Mouse (Mus musculus) Patski (cell line): ENCODE data around the gene Prlhr. TPM values are rescaled to one million over a fixed set of nuclear protein-coding genes. Genes with fewer than 3 reads are reported as not detected.

Source experiments
- ATAC-seq: fragments of 100-300 bp; one replicate; pipeline ENCODE4 v1.8.0; 2021
- CTCF ChIA-PET: fragments of 350-600 bp; sonication (Branson Sonifier 250); formaldehyde crosslinking; loops from one replicate; lab custom pipeline; 2022; ENCODE audit warnings: inconsistent platforms; lab: Charles Lee
- POLR2A ChIA-PET: fragments of 350-600 bp; sonication (Branson Sonifier 250); formaldehyde crosslinking; loops from one replicate; lab custom pipeline; 2022; ENCODE audit warnings: antibody characterized with exemption, inconsistent platforms; lab: Charles Lee
- DNase-seq: peaks from one replicate; pipeline ENCODE4 v3.0.0-alpha.2; 2011; ENCODE audit warnings: low read depth, low spot score
- H3K27me3 ChIP-seq: fragments of 371-371 bp; one replicate; pipeline ENCODE4 v1.5.1; 2021
- CTCF ChIP-seq: fragments of 100-300 bp; IDR thresholded peaks from one replicate; pipeline ENCODE4 v1.5.1; 2021
- in situ Hi-C: fragments of 300-500 bp; cut with MboI; formaldehyde crosslinking; loops from 3 replicates; pipeline ENCODE4 v1.11.1; 2018; ENCODE audit warnings: low pct_unique_long_range_greater_than_20kb, mixed read lengths
- polyA plus RNA-seq: library from polyadenylated mRNA; unstranded; gene quantifications from one replicate; pipeline ENCODE4 v1.2.3, GENCODE M21; 2021

Gene Prlhr
- polyA plus RNA-seq: not detected

- ChIA-PET POLR2A (no interaction called here), CTCF (no interaction called here)
- H3K27me3 ChIP-seq: peaks cover 16% of the 10 kb centered on the region
- no peak for DNase-seq
- ATAC-seq: no peak
- no peak for TF ChIP-seq CTCF
- in situ Hi-C loops: loop anchor here (10.0 kb wide), 1 partner anchor 146 kb away; no protein-coding TSS in a partner anchor
Measured at GRCm38 (mm10) chr19:60468254-60468762, at the start of gene Prlhr. Gene Prlhr, minus strand, starts transcription at chr19:60468304.

GRCm38 (mm10) chr19:60515064-60515463 lies 47.0 kb upstream of the Prlhr start:
- ATAC-seq (peak; percentile 52), DNase-seq (peak; percentile 54)
- in situ Hi-C loops: no loop called here
- POLR2A ChIA-PET: interaction anchor here (0.8 kb wide), 1 partner anchor 27 kb away, joined by 3 read pairs; no protein-coding TSS in a partner anchor
- CTCF ChIA-PET: interaction anchor here (1.3 kb wide), 1 partner anchor 19 kb away, joined by 5 read pairs; no protein-coding TSS in a partner anchor
- H3K27me3 ChIP-seq: no peaks in the 10 kb centered on the region
- no peak for TF ChIP-seq CTCF

GRCm38 (mm10) chr19:60513431-60513830 lies 45.3 kb upstream of the Prlhr start:
- DNase-seq (no peak), ATAC-seq (no peak)
- ChIA-PET POLR2A (no interaction called here), CTCF (interaction anchor here (1.1 to 1.3 kb wide), 2 partner anchors 17 to 23 kb away, joined by 3 to 5 read pairs; no protein-coding TSS in a partner anchor)
- TF ChIP-seq CTCF: peak; percentile 39
- in situ Hi-C loops: no loop called here
- no peaks in the 10 kb centered on the region for H3K27me3 ChIP-seq

GRCm38 (mm10) chr19:60500209-60500608 lies 32.1 kb upstream of the Prlhr start:
- in situ Hi-C loops: no loop called here
- DNase-seq: no peak

GRCm38 (mm10) chr19:60497171-60497570 lies 29.1 kb upstream of the Prlhr start:
- POLR2A ChIA-PET: interaction anchor here (1.2 kb wide), 1 partner anchor 9 kb away, joined by 3 read pairs; no protein-coding TSS in a partner anchor
- in situ Hi-C loops: no loop called here
- no peak for TF ChIP-seq CTCF
- CTCF ChIA-PET: interaction anchor here (1.5 kb wide), 1 partner anchor 59 kb away, joined by 4 read pairs; no protein-coding TSS in a partner anchor
- DNase-seq (no peak), ATAC-seq (no peak)
- H3K27me3 ChIP-seq: no peaks in the 10 kb centered on the region

More at GRCm38 (mm10) chr19:60500209-60500608, 32.1 kb upstream of the Prlhr start:
- TF ChIP-seq CTCF: no peak
- no peak for ATAC-seq
- ChIA-PET POLR2A (no interaction called here), CTCF (no interaction called here)
- H3K27me3 ChIP-seq: no peaks in the 10 kb centered on the region

- ATAC-seq (no peak), DNase-seq (peak; percentile 4)
- no peaks in the 10 kb centered on the region for H3K27me3 ChIP-seq
- CTCF ChIA-PET: interaction anchor here (1.2 to 1.7 kb wide), 4 partner anchors 12 to 57 kb away, joined by 3 to 5 read pairs (median 4); no protein-coding TSS in a partner anchor
- in situ Hi-C loops: no loop called here
- POLR2A ChIA-PET: no interaction called here
- no peak for TF ChIP-seq CTCF
Measured at GRCm38 (mm10) chr19:60495772-60496171, 27.7 kb upstream of the Prlhr start.

- ATAC-seq: no peak
- ChIA-PET POLR2A (interaction anchor here (0.6 kb wide), 1 partner anchor 201 kb away, joined by 3 read pairs; no protein-coding TSS in a partner anchor), CTCF (interaction anchor here (1.1 kb wide), 1 partner anchor 23 kb away, joined by 3 read pairs; no protein-coding TSS in a partner anchor)
- no peak for TF ChIP-seq CTCF
- H3K27me3 ChIP-seq: no peaks in the 10 kb centered on the region
- in situ Hi-C loops: no loop called here
- DNase-seq: no peak
Measured at GRCm38 (mm10) chr19:60489566-60489965, 21.5 kb upstream of the Prlhr start.

GRCm38 (mm10) chr19:60485261-60485660 lies 17.2 kb upstream of the Prlhr start:
- ATAC-seq (no peak), DNase-seq (no peak)
- CTCF ChIA-PET: interaction anchor here (0.9 kb wide), 1 partner anchor 57 kb away, joined by 3 read pairs; no protein-coding TSS in a partner anchor
- in situ Hi-C loops: no loop called here
- POLR2A ChIA-PET: no interaction called here
- no peak for TF ChIP-seq CTCF
- H3K27me3 ChIP-seq: peaks cover 7% of the 10 kb centered on the region

GRCm38 (mm10) chr19:60478859-60479258 lies 10.8 kb upstream of the Prlhr start:
- POLR2A ChIA-PET: interaction anchor here (0.6 kb wide), 1 partner anchor 72 kb away, joined by 3 read pairs; no protein-coding TSS in a partner anchor
- ATAC-seq: no peak
- TF ChIP-seq CTCF: no peak
- H3K27me3 ChIP-seq: peaks cover 7% of the 10 kb centered on the region
- no peak for DNase-seq
- CTCF ChIA-PET: interaction anchor here (1.2 kb wide), 1 partner anchor 32 kb away, joined by 3 read pairs; no protein-coding TSS in a partner anchor
- in situ Hi-C loops: no loop called here

- POLR2A ChIA-PET: no interaction called here
- DNase-seq: no peak
- in situ Hi-C loops: no loop called here
Measured at GRCm38 (mm10) chr19:60477788-60478187, 9.7 kb upstream of the Prlhr start.

GRCm38 (mm10) chr19:60468846-60469245 lies 742 bp upstream of the Prlhr start:
- TF ChIP-seq CTCF: no peak
- ChIA-PET CTCF (no interaction called here), POLR2A (no interaction called here)
- peak; percentile 22 for DNase-seq
- peaks cover 16% of the 10 kb centered on the region for H3K27me3 ChIP-seq
- in situ Hi-C loops: loop anchor here (10.0 kb wide), 1 partner anchor 146 kb away; no protein-coding TSS in a partner anchor
- ATAC-seq: peak; percentile 77

More at GRCm38 (mm10) chr19:60477788-60478187, 9.7 kb upstream of the Prlhr start:
- no peak for TF ChIP-seq CTCF
- ATAC-seq: no peak
- CTCF ChIA-PET: interaction anchor here (1.3 kb wide), 1 partner anchor 18 kb away, joined by 3 read pairs; no protein-coding TSS in a partner anchor
- H3K27me3 ChIP-seq: peaks cover under 1% of the 10 kb centered on the region
